Mouse (Mus musculus) kidney, embryonic 14.5 days (tissue): Measurements from ENCODE around the gene Alyref2. TPM values are rescaled to one million over a fixed set of nuclear protein-coding genes. Genes with fewer than 3 reads are reported as not detected.

Experiments used
- ATAC-seq: fragments of 200-750 bp; cut with Nextera tagmentation; 2 replicates; pipeline ENCODE4 v1.8.0; 2017; ENCODE audit warnings: moderate number of reproducible peaks, mild to moderate bottlenecking, moderate TSS enrichment, moderate library complexity; ENCODE audit not compliant: low FRiP score, low TSS enrichment
- H3K27ac ChIP-seq: fragments of 300-500 bp; sonication (generic); 2 replicates; pipeline ENCODE4 v1.5.1; 2014; ENCODE audit warnings: low read depth, mild to moderate bottlenecking, low read length, moderate library complexity, mixed read lengths
- H3K27me3 ChIP-seq: fragments of 300-500 bp; sonication (generic); 2 replicates; pipeline ENCODE4 v1.6.1; 2014; ENCODE audit warnings: mild to moderate bottlenecking, low read length; ENCODE audit not compliant: control insufficient read depth, insufficient read depth
- H3K36me3 ChIP-seq: fragments of 300-500 bp; sonication (generic); 2 replicates; pipeline ENCODE4 v1.6.1; 2014; ENCODE audit warnings: low read length, mixed read lengths; ENCODE audit not compliant: control insufficient read depth, insufficient read depth
- H3K4me1 ChIP-seq: fragments of 300-500 bp; sonication (generic); 2 replicates; pipeline ENCODE4 v1.6.1; 2014; ENCODE audit warnings: low read length, mixed read lengths; ENCODE audit not compliant: control insufficient read depth, insufficient read depth
- H3K4me2 ChIP-seq: fragments of 300-500 bp; sonication (generic); replicated peaks from 2 replicates; pipeline ENCODE4 v1.6.1; 2014; ENCODE audit warnings: low read depth, mild to moderate bottlenecking, low read length
- H3K4me3 ChIP-seq: fragments of 300-500 bp; sonication (generic); 2 replicates; pipeline ENCODE4 v1.5.1; 2014; ENCODE audit warnings: mild to moderate bottlenecking, low read length
- H3K9ac ChIP-seq: fragments of 300-500 bp; sonication (generic); 2 replicates; pipeline ENCODE4 v1.6.1; 2014; ENCODE audit warnings: low read depth, mild to moderate bottlenecking, low read length, moderate library complexity
- H3K9me3 ChIP-seq: fragments of 300-500 bp; sonication (generic); 2 replicates; pipeline ENCODE4 v1.6.1; 2016; ENCODE audit warnings: low read length; ENCODE audit not compliant: control insufficient read depth
- WGBS: fragments of 180-500 bp; shearing (Covaris S2); extraction: QIAGEN DNeasy Blood & Tissue Kit; methylation state at CpG from one replicate; pipeline ENCODE4 v1.1.7; 2014; 5-methylcytosine and 5-hydroxymethylcytosine counted together
- polyA plus RNA-seq: library from polyadenylated mRNA; unstranded; fragments of >200 nt; fragmentation: Nextera tagmentation; extraction: Ambion mirVana; gene quantifications from 2 replicates; pipeline ENCODE4 v1.2.1, GENCODE M21; 2014

Gene Alyref2
- polyA plus RNA-seq, 1 experiment from 2014 or later: 10.3 TPM

GRCm38 (mm10) chr1:171551326-171551725 is 48.0 kb downstream of the Alyref2 start:
- Histone ChIP-seq H3K36me3 (no peaks in the 10 kb centered on the region), H3K9ac (no peak overlapping the region), H3K4me3 (no peak overlapping the region), H3K27me3 (no peaks in the 10 kb centered on the region), H3K4me2 (no peak overlapping the region), H3K9me3 (no peaks in the 10 kb centered on the region), H3K27ac (no peak overlapping the region), H3K4me1 (no peaks in the 10 kb centered on the region)
- WGBS: 62% methylated on average over 7 of the region's 7 CpGs
- ATAC-seq: no peak

GRCm38 (mm10) chr1:171552230-171552629 is 49.0 kb downstream of the Alyref2 start:
- 85% methylated on average over 2 of the region's 2 CpGs for WGBS
- Histone ChIP-seq H3K27ac (no peak overlapping the region), H3K27me3 (no peaks in the 10 kb centered on the region), H3K4me3 (no peak overlapping the region), H3K4me1 (no peaks in the 10 kb centered on the region), H3K9ac (no peak overlapping the region), H3K4me2 (no peak overlapping the region), H3K9me3 (no peaks in the 10 kb centered on the region), H3K36me3 (no peaks in the 10 kb centered on the region)
- no peak for ATAC-seq

- no peak overlapping the region for H3K9ac ChIP-seq
- no peak overlapping the region for H3K27ac ChIP-seq
- H3K4me3 ChIP-seq: no peak overlapping the region
- no peak for ATAC-seq
- H3K4me2 ChIP-seq: no peak overlapping the region
- WGBS: 86% methylated on average over 11 of the region's 11 CpGs
- no peaks in the 10 kb centered on the region for H3K27me3 ChIP-seq
- no peaks in the 10 kb centered on the region for H3K4me1 ChIP-seq
- H3K36me3 ChIP-seq: no peaks in the 10 kb centered on the region
- H3K9me3 ChIP-seq: no peaks in the 10 kb centered on the region
Measured at GRCm38 (mm10) chr1:171553359-171554341, 50.4 kb downstream of the Alyref2 start.

Other genes starting within 250 kb of the Alyref2 start
- gene B4galt3, start 233.2 kb upstream of the Alyref2 start, polyA plus RNA-seq: 69.9 and 79.2 TPM in 2 replicates
- 43.7 and 58.1 TPM in 2 replicates for gene Ppox, start 222.3 kb upstream of the Alyref2 start, polyA plus RNA-seq
- 74.4 and 87.9 TPM in 2 replicates for gene Usp21, start 215.5 kb upstream of the Alyref2 start, polyA plus RNA-seq
- gene Ufc1, start 208.5 kb upstream of the Alyref2 start, polyA plus RNA-seq: 114 and 123 TPM in 2 replicates
- 38.8 and 47.1 TPM in 2 replicates for gene Dedd, start 174.3 kb upstream of the Alyref2 start, polyA plus RNA-seq
- 33.7 and 34.5 TPM in 2 replicates for gene Nit1, start 157.8 kb upstream of the Alyref2 start, polyA plus RNA-seq
- gene Pfdn2, start 157.8 kb upstream of the Alyref2 start, polyA plus RNA-seq: 53.7 and 103 TPM in 2 replicates
- 2.2 and 2.4 TPM in 2 replicates for gene Klhdc9, start 142.7 kb upstream of the Alyref2 start, polyA plus RNA-seq
- 1.0 and 2.6 TPM in 2 replicates for gene Nectin4, start 133.4 kb upstream of the Alyref2 start, polyA plus RNA-seq
- 0.69 and 0.81 TPM in 2 replicates for gene Arhgap30, start 114.5 kb upstream of the Alyref2 start, polyA plus RNA-seq
- gene Usf1, start 92.2 kb upstream of the Alyref2 start, polyA plus RNA-seq: 85.4 and 86.4 TPM in 2 replicates
- 2.2 and 4.0 TPM in 2 replicates for gene Tstd1, start 84.6 kb upstream of the Alyref2 start, polyA plus RNA-seq
- 96.4 and 127 TPM in 2 replicates for gene F11r, start 65.9 kb upstream of the Alyref2 start, polyA plus RNA-seq
- gene Itln1, start 31.8 kb downstream of the Alyref2 start, polyA plus RNA-seq: not detected in 2 replicates
- not detected in 2 replicates for gene Cd244a, start 55.7 kb downstream of the Alyref2 start, polyA plus RNA-seq
- gene Ly9, start 103.9 kb downstream of the Alyref2 start, polyA plus RNA-seq: not detected in 2 replicates
- not detected in 2 replicates for gene Slamf7, start 149.6 kb downstream of the Alyref2 start, polyA plus RNA-seq
- gene Cd48, start 178.5 kb downstream of the Alyref2 start, polyA plus RNA-seq: 1.9 and 3.6 TPM in 2 replicates